Mouse (Mus musculus) heart, embryonic 12.5 days (tissue): Measurements from ENCODE around the gene Gnai2. TPM values are rescaled to one million over a fixed set of nuclear protein-coding genes. Genes with fewer than 3 reads are reported as not detected.

ENCODE experiments used
- ATAC-seq: fragments of 200-750 bp; cut with Nextera tagmentation; 2 replicates; pipeline ENCODE4 v1.8.0; 2017; ENCODE audit warnings: moderate TSS enrichment, moderate library complexity; ENCODE audit not compliant: insufficient number of reproducible peaks, low FRiP score
- H3K27ac ChIP-seq: fragments of 300-500 bp; sonication (generic); 2 replicates; pipeline ENCODE4 v1.5.1; 2016; ENCODE audit warnings: mild to moderate bottlenecking, moderate library complexity; ENCODE audit not compliant: poor library complexity, severe bottlenecking
- H3K27me3 ChIP-seq: fragments of 300-500 bp; sonication (generic); replicated peaks from 2 replicates; pipeline ENCODE4 v1.6.1; 2016; ENCODE audit warnings: mild to moderate bottlenecking, moderate library complexity
- H3K36me3 ChIP-seq: fragments of 300-500 bp; sonication (generic); 2 replicates; pipeline ENCODE4 v1.6.1; 2016; ENCODE audit warnings: mild to moderate bottlenecking, moderate library complexity
- H3K4me1 ChIP-seq: fragments of 300-500 bp; sonication (generic); replicated peaks from 2 replicates; pipeline ENCODE4 v1.6.1; 2016; ENCODE audit warnings: mild to moderate bottlenecking
- H3K4me2 ChIP-seq: fragments of 300-500 bp; sonication (generic); 2 replicates; pipeline ENCODE4 v1.6.1; 2016; ENCODE audit warnings: mild to moderate bottlenecking, moderate library complexity
- H3K4me3 ChIP-seq: fragments of 300-500 bp; sonication (generic); 2 replicates; pipeline ENCODE4 v1.5.1; 2016; ENCODE audit warnings: mild to moderate bottlenecking
- H3K9ac ChIP-seq: fragments of 300-500 bp; sonication (generic); 2 replicates; pipeline ENCODE4 v1.6.1; 2016; ENCODE audit warnings: mild to moderate bottlenecking, moderate library complexity
- H3K9me3 ChIP-seq: fragments of 300-500 bp; sonication (generic); replicated peaks from 2 replicates; pipeline ENCODE4 v1.6.1; 2016; ENCODE audit warnings: mild to moderate bottlenecking, moderate library complexity
- WGBS: fragments of 180-500 bp; shearing (Covaris S2); methylation state at CpG from one replicate; pipeline ENCODE4 v1.1.7; 2016; 5-methylcytosine and 5-hydroxymethylcytosine counted together
- polyA plus RNA-seq: library from polyadenylated mRNA; unstranded; fragments of >200 nt; fragmentation: Nextera tagmentation; extraction: Ambion mirVana; gene quantifications from 2 replicates; pipeline ENCODE4 v1.2.1, GENCODE M21; 2016

Gene Gnai2
- polyA plus RNA-seq, 1 experiment from 2014 or later = 404 TPM

DNA sequence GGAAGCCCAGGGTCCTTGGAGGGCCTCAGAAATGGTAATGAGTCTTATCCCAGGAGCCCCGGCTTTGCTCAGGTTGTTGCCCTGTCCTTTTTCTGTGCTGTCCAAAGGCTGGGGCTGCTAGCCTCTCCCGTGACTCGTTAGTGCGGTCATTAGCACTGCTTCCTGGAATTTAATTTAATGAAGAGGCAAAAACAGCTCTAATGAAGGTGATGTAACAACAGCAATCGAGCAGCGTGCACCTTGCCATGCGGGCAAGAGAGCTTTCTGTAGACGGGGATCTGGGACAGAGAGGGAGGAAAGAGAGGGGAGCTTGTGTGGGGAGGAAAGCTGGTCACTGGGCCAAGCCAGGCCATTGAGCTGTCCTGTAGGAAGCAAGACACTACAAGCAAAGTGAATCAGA lies 6.5 kb upstream of the Gnai2 start:
- no peak overlapping the region for H3K27ac ChIP-seq
- no peaks in the 10 kb centered on the region for H3K27me3 ChIP-seq
- H3K4me2 ChIP-seq = no peak overlapping the region
- ATAC-seq = no peak
- no peaks in the 10 kb centered on the region for H3K36me3 ChIP-seq
- peaks cover 20% of the 10 kb centered on the region for H3K4me1 ChIP-seq
- 61% methylated on average over 8 of the region's 8 CpGs for WGBS
- no peaks in the 10 kb centered on the region for H3K9me3 ChIP-seq
- no peak overlapping the region for H3K9ac ChIP-seq
- H3K4me3 ChIP-seq = no peak overlapping the region

- Histone ChIP-seq H3K4me1 (peaks cover 27% of the 10 kb centered on the region), H3K4me3 (no peak overlapping the region), H3K36me3 (no peaks in the 10 kb centered on the region), H3K27ac (no peak overlapping the region), H3K9me3 (no peaks in the 10 kb centered on the region), H3K4me2 (no peak overlapping the region), H3K9ac (no peak overlapping the region), H3K27me3 (no peaks in the 10 kb centered on the region)
- no peak for ATAC-seq
- 22% methylated on average over 8 of the region's 8 CpGs for WGBS
Observed at GRCm38 (mm10) chr9:107640257-107640772, 5.1 kb upstream of the Gnai2 start.

GRCm38 (mm10) chr9:107637070-107637469 lies 1.9 kb upstream of the Gnai2 start:
- ATAC-seq = no peak
- no peaks in the 10 kb centered on the region for H3K27me3 ChIP-seq
- H3K4me2 ChIP-seq = peak overlapping the region; percentile 5; the same call in 1 of the 2 replicates
- H3K9ac ChIP-seq = no peak overlapping the region
- 0 out of 2 replicates have a peak, but pooled peaks cover 3% of the 10 kb centered on the region for H3K36me3 ChIP-seq
- WGBS = 36% methylated on average over 7 of the region's 7 CpGs
- no peaks in the 10 kb centered on the region for H3K9me3 ChIP-seq
- H3K4me1 ChIP-seq = peaks cover 33% of the 10 kb centered on the region
- no peak overlapping the region for H3K27ac ChIP-seq
- H3K4me3 ChIP-seq = no peak overlapping the region

DNA sequence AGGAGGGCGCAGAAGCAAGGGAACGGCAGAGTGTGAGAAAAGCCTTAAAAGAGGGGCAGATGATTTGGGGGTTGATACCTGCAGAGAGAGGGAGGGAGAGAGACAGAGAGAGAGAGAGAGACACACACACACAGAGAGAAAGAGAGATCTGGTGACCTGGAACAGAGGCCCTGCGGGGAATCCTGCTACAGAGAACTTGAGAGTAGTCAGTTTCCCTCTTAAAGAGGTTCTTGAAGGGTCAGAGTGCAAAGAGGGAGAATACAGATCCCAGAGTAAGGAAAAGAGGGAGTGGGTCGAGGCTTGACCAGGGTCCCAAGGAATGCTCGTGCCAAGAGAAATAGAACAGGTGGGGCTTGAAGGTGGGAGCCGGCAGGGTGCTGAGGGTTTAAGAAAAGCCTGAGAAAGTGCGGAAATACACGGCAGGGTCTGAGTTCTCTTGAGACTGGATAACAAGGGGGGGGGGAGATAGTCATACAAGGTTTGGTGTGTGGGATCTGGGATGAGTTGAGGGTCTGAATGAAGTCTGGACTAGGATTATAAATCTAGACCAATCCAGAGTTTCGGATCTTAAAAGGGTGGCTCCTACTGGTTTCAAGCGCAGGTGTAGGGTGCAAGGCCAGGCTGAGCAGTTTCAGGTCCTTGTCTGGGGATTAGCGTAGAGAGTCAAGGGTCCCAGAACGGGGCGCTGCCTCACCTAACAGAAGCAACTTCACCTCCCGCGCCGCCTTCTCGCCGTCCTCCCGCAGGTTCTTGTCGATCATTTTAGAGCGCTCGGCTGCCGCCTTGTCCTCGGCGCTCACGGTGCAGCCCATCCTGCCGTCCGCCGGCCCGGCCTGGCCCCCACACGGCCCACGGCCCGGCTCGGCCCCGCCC lies 525 bp downstream of the Gnai2 start:
- H3K9me3 ChIP-seq = no peaks in the 10 kb centered on the region
- H3K4me2 ChIP-seq = peak overlapping the region; percentile 99
- H3K4me1 ChIP-seq = peaks cover 51% of the 10 kb centered on the region
- H3K27me3 ChIP-seq = no peaks in the 10 kb centered on the region
- H3K4me3 ChIP-seq = peak overlapping the region; percentile 86
- peak overlapping the region; percentile 90 for H3K27ac ChIP-seq
- peaks cover 8% of the 10 kb centered on the region; the same call in 1 of the 2 replicates for H3K36me3 ChIP-seq
- peak overlapping the region; percentile 96 for H3K9ac ChIP-seq
- no peak for ATAC-seq
- under 1% methylated on average over 35 of the region's 35 CpGs for WGBS

DNA sequence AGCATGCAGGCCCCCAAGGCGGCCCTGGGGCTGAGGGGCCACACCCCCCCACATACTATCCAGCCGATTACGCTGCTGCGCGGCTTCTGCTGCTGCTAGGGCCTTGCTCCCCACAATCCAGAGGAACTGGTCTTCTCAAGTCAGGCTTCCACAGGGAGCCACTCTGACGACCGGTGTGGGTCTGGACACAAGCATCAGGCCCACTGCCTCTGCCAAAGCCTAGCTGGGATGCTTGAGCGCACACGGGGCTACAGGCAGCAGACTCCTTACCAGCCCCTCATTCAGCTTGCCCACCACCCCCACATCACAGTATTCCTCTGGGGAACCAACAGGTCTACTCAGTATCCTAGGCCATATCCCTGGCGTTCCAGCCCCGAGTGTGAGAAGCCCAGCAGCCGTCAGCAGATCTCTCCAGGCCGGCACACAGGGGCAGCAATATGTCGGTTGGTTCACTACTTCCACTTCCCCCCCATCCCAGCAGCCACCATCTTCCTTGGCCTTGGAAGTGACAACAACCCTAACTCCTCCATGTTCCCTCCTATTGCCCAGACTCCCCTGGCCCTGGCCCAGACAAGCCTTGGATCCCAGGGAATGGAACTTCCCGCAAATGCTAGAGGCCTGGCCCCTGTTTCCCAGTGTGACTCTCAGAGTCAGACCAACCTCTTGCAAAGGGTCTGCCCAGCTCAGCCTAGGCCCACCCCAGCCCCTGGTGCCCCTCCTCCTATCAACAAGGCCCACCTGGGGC lies 1.3 kb downstream of the Gnai2 start:
- ATAC-seq = peak; percentile 7; the same call in 1 of the 2 replicates
- Histone ChIP-seq H3K9ac (peak overlapping the region; percentile 96), H3K4me1 (peaks cover 59% of the 10 kb centered on the region), H3K36me3 (peaks cover 13% of the 10 kb centered on the region; the same call in 1 of the 2 replicates), H3K27me3 (no peaks in the 10 kb centered on the region), H3K27ac (peak overlapping the region; percentile 90), H3K4me2 (peak overlapping the region; percentile 99), H3K9me3 (no peaks in the 10 kb centered on the region), H3K4me3 (peak overlapping the region; percentile 86)
- WGBS = 2% methylated on average over 15 of the region's 15 CpGs

DNA sequence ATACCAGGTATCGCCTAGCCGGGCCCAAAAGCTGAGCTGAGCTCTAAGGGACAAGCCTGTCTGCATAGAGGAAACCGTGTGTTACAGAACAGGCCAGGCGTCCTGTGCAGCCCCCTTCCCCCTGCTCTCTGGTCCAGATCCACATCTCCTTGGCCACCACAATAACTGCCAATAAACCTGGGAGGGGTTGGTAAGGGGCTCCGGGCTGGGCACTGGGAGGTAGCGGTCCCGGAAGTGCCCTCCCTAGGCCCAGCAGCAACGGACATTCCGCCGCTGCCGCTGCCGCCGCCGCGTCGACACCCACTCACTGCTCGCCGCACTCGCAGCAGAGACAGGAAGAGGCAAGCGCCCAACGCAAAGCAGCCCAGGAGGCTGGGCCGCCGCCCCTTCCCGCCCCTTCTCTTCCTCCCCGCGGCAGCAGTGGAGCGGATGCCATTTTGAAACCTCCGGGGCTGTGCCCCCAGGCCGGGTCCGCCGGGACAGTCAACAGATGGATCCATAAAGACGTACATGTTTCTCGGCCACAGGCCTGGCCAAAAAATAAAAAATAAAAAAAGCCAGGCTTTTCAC lies 2.0 kb downstream of the Gnai2 start:
- 1% methylated on average over 33 of the region's 33 CpGs for WGBS
- peaks cover 16% of the 10 kb centered on the region; the same call in 1 of the 2 replicates for H3K36me3 ChIP-seq
- peaks cover 66% of the 10 kb centered on the region for H3K4me1 ChIP-seq
- ATAC-seq = peak; percentile 64
- no peaks in the 10 kb centered on the region for H3K9me3 ChIP-seq
- peak overlapping the region; percentile 96 for H3K9ac ChIP-seq
- H3K4me3 ChIP-seq = peak overlapping the region; percentile 86
- H3K27me3 ChIP-seq = no peaks in the 10 kb centered on the region
- H3K27ac ChIP-seq = peak overlapping the region; percentile 90
- peak overlapping the region; percentile 99 for H3K4me2 ChIP-seq

GRCm38 (mm10) chr9:107632478-107632877 lies 2.7 kb downstream of the Gnai2 start:
- Histone ChIP-seq H3K4me1 (peaks cover 71% of the 10 kb centered on the region), H3K9me3 (no peaks in the 10 kb centered on the region), H3K4me2 (peak overlapping the region; percentile 99), H3K36me3 (peaks cover 16% of the 10 kb centered on the region; the same call in 1 of the 2 replicates), H3K4me3 (peak overlapping the region; percentile 86), H3K9ac (peak overlapping the region; percentile 96), H3K27ac (peak overlapping the region; percentile 90), H3K27me3 (no peaks in the 10 kb centered on the region)
- 64% methylated on average over 6 of the region's 6 CpGs for WGBS
- ATAC-seq = no peak

DNA sequence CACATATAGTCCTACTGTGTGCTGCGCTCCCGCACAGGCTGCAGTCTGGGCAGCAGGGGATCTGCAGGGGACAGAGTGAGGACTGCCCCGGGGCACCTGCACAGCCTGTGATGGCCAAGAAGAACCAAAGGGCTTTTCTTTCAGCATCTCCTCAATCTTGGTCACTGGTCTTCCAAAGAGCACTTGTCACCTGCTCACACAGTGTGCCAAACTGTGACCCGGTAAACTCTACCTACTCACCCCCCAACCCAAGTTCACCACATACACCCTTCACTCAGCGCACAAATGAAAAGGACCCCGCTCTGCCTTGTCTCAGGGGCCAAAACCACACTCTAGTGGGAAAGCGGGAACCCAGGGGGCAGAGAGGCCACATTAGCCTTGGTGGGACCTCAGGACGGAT lies 3.3 kb downstream of the Gnai2 start:
- WGBS = 88% methylated on average over 8 of the region's 8 CpGs
- no peak overlapping the region; the same call in 1 of the 2 replicates for H3K4me3 ChIP-seq

DNA sequence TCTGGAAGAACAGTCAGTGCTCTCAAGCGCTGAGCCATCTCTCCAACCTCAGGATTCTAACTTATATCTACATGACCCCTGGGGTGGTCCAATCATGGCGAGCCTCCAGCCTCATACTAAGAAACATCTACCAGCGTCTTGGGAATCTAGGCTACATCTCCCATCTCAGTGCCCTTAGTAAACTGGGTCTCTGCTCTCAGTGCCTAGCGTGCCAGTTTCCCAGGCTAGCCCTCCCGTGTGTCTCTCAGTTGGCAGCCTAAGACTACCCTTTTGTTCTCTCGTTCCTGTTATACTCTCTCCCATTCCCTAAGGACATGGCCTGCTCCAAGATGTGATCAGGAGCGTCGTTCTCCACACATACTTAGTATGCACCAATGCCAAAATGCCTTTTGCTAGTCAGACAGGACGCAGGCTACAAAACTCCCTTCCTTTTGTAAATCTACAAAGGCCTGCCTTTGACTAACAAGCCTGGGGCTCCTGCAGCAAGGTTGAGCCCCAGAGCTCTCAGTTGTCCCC lies 3.8 kb downstream of the Gnai2 start:
- H3K4me1 ChIP-seq = peaks cover 73% of the 10 kb centered on the region
- peaks cover 16% of the 10 kb centered on the region; the same call in 1 of the 2 replicates for H3K36me3 ChIP-seq
- WGBS = 78% methylated on average over 9 of the region's 9 CpGs
- H3K4me2 ChIP-seq = peak overlapping the region; percentile 99; the same call in 1 of the 2 replicates
- no peak for ATAC-seq
- H3K4me3 ChIP-seq = no peak overlapping the region
- H3K27me3 ChIP-seq = no peaks in the 10 kb centered on the region
- no peaks in the 10 kb centered on the region for H3K9me3 ChIP-seq
- H3K9ac ChIP-seq = peak overlapping the region; percentile 53; the same call in 1 of the 2 replicates
- no peak overlapping the region for H3K27ac ChIP-seq

More for the DNA sequence above, 3.3 kb downstream of the Gnai2 start:
- no peak for ATAC-seq
- no peaks in the 10 kb centered on the region for H3K9me3 ChIP-seq
- peaks cover 16% of the 10 kb centered on the region; the same call in 1 of the 2 replicates for H3K36me3 ChIP-seq
- peak overlapping the region; percentile 53 for H3K9ac ChIP-seq
- H3K4me2 ChIP-seq = peak overlapping the region; percentile 99
- no peaks in the 10 kb centered on the region for H3K27me3 ChIP-seq
- H3K4me1 ChIP-seq = peaks cover 71% of the 10 kb centered on the region
- H3K27ac ChIP-seq = 0 out of 2 replicates have a peak overlapping the region, but pooled peaks have one; percentile 4

DNA sequence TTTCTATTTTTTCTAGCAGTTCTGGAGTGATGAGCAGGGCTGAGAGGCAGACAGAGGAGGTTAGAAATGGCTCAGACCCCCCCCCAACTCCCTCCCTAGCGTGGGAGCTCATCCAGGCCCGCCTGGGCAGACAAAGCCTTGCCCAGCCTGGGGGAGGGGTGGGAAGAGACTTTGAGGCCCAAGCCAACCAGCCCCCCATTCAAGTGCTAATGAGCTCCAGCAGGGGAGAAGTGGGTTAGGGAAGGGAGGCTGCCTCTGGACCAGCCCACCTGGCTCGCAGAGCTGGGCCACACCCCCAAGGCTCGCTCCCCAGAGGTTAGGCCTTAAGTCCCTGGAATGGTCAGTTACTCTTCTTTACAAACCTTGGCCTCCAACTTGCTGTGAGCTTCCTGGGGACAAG lies 4.6 kb downstream of the Gnai2 start:
- Histone ChIP-seq H3K4me3 (0 out of 2 replicates have a peak overlapping the region, but pooled peaks have one; percentile 7), H3K4me2 (peak overlapping the region; percentile 41), H3K27ac (peak overlapping the region; percentile 76), H3K36me3 (peaks cover 24% of the 10 kb centered on the region), H3K9ac (peak overlapping the region; percentile 62), H3K9me3 (no peaks in the 10 kb centered on the region), H3K4me1 (peaks cover 75% of the 10 kb centered on the region), H3K27me3 (no peaks in the 10 kb centered on the region)
- no peak for ATAC-seq
- WGBS = 18% methylated on average over 4 of the region's 4 CpGs
